Mouse (Mus musculus) spleen, adult 2 months (tissue): ENCODE results near the gene Gm43738. TPM values are rescaled to one million over a fixed set of nuclear protein-coding genes. Genes with fewer than 3 reads are reported as not detected.
A peak's percentile ranks its signal among the peaks of the same experiment; 100 is the strongest.

Experiments
- DNase-seq, 2 experiments: peaks; one replicate each; pipeline versions ENCODE4 v3.0.0 to v3.0.0-alpha.2; 2012 to 2021; ENCODE audit warnings: low spot score in 2 of 2, low read depth in 1 of 2
- H3K27ac ChIP-seq: fragments of 200-500 bp; 2 replicates; pipeline ENCODE4 v1.5.1; 2012; ENCODE audit warnings: low read length, inconsistent platforms; ENCODE audit not compliant: insufficient read depth
- H3K27me3 ChIP-seq: fragments of 200-500 bp; 2 replicates; pipeline ENCODE4 v1.6.1; 2012; ENCODE audit warnings: mild to moderate bottlenecking, moderate library complexity, low read length, inconsistent platforms; ENCODE audit not compliant: control insufficient read depth, insufficient read depth
- H3K36me3 ChIP-seq: fragments of 200-500 bp; 2 replicates; pipeline ENCODE4 v1.6.1; 2012; ENCODE audit warnings: mild to moderate bottlenecking, low read length, inconsistent platforms; ENCODE audit not compliant: control insufficient read depth, insufficient read depth
- H3K4me1 ChIP-seq: fragments of 200-500 bp; 2 replicates; pipeline ENCODE4 v1.6.1; 2011; ENCODE audit warnings: inconsistent platforms; ENCODE audit not compliant: control insufficient read depth, insufficient read depth, insufficient read length
- H3K4me3 ChIP-seq: fragments of 200-500 bp; 2 replicates; pipeline ENCODE4 v1.5.1; 2011; ENCODE audit warnings: mild to moderate bottlenecking, inconsistent platforms; ENCODE audit not compliant: insufficient read depth, insufficient read length; ENCODE audit errors: extremely low read depth
- CTCF ChIP-seq: fragments of 200-500 bp; IDR thresholded peaks from 2 replicates; pipeline ENCODE4 v1.5.1; 2011; ENCODE audit warnings: mild to moderate bottlenecking, inconsistent platforms; ENCODE audit not compliant: insufficient read depth, insufficient read length, insufficient replicate concordance; ENCODE audit errors: extremely low read depth
- POLR2A ChIP-seq: fragments of 200-500 bp; IDR thresholded peaks from 2 replicates; pipeline ENCODE4 v1.6.1; 2011; ENCODE audit warnings: low read depth, low read length, inconsistent platforms
- WGBS: fragments of 180-500 bp; shearing (Covaris S2); methylation state at CpG from one replicate; pipeline ENCODE4 v1.1.7; 2018; 5-methylcytosine and 5-hydroxymethylcytosine counted together
- polyA plus RNA-seq: library from polyadenylated mRNA; depleted of rRNA; stranded (reverse); fragments of >200 nt; gene quantifications from 2 replicates; pipeline ENCODE4 v1.2.3, GENCODE M21; 2012

Gm43738 gene
- polyA plus RNA-seq, 1 experiment = not detected

- Histone ChIP-seq H3K27me3 (peaks cover 6% of the 10 kb centered on the region), H3K36me3 (peaks cover 5% of the 10 kb centered on the region; the same call in 1 of the 2 replicates), H3K4me1 (peaks cover 23% of the 10 kb centered on the region), H3K4me3 (no peak overlapping the region), H3K27ac (no peak overlapping the region)
- TF ChIP-seq POLR2A (no peak), CTCF (no peak)
- no peak for DNase-seq
- 42% methylated on average over 11 of the region's 11 CpGs for WGBS
Observed at GRCm38 (mm10) chr3:89092509-89093090, 8.3 kb downstream of the Gm43738 start.

GRCm38 (mm10) chr3:89091811-89092508 lies 8.9 kb downstream of the Gm43738 start:
- H3K4me3 ChIP-seq = no peak overlapping the region
- H3K27ac ChIP-seq = no peak overlapping the region
- 30% methylated on average over 20 of the region's 20 CpGs for WGBS
- TF ChIP-seq POLR2A (no peak), CTCF (no peak)
- peaks cover 3% of the 10 kb centered on the region; the same call in 1 of the 2 replicates for H3K36me3 ChIP-seq
- no peak for DNase-seq
- peaks cover 6% of the 10 kb centered on the region for H3K27me3 ChIP-seq
- peaks cover 24% of the 10 kb centered on the region for H3K4me1 ChIP-seq

DNA sequence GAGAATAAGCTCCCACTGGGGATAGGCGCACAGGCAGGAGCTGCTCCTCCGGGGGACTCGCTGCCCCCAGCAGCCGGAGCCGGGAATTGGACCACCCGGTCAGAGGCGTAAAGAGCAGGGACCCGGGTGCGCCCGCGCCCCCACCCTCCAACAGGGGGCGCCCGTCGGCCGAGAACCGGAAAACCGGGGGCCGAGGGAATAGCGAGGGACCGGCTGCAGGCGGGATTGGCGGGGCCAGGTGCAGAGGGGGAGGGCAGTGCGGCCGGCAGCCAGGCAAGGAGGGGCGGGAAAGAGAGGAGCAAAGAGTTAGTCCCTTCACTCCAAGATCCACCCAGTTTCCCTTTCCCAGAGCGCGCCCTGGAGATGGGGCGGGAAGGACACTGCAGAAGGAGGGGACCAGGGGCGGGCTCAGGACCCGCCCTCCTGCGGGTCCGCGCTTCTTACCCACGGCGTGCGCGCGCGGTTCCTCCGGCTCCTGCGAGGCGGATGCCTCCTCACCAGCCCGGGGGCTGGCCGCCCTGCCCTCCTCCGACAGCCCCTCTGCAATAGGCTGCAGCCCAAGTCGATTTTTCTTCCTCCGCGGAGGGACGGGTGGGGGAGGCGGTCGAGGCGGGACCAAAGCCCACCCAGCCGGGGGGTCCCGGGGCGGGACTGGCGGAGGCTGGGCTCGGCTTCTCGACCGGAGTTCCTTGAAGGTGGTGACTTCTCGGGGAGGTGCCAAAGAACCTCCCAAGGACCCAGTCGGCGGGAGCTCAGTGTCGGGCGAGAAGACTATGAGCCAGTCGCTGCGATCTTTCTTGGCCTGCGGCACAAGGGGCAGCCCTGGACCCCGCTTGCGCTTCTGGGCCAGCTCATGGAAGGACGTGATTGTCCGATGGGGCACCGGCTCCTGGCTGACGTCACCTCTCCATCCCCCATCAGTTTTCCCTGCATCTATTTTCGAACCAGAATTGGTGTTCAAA lies 9.9 kb downstream of the Gm43738 start:
- under 1% methylated on average over 69 of the region's 74 CpGs for WGBS
- H3K36me3 ChIP-seq = peaks cover 4% of the 10 kb centered on the region; the same call in 1 of the 2 replicates
- no peak overlapping the region for H3K27ac ChIP-seq

DNA sequence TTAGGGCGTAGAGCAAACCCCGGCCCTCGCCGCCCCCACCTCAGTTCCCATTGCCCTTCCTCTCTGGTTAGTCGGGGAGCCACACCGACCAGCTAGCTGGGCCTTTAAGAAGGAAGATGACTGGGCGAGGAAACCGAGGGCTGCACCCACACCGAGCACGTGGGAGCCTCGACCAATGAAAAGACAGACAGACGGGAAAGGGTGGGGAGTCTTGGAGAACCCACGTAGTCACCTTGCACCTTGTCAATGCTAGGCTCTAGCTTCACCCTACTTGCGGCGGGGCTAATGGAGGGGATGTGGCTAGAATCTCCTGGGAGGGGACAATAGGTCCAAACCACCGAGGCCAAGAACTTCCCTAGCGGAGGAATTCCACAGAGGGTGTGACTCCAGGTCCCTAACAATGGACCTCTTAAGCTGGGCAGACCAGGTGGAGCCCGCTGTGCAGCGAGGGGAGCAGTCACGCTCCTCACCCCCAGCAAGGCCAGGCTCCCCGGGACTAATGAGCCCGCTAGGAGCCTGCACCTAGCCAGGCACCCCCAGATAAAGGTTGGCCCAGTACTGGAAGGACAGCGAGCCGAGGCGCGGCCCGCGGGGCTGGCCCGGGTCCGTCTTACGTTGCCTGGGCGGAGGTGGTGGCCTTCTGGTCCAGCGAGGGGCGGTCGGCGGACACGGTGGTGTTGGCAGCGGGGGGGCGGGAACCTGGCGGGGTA lies 10.9 kb downstream of the Gm43738 start:
- Histone ChIP-seq H3K27ac (peak overlapping the region; percentile 62), H3K27me3 (peaks cover 6% of the 10 kb centered on the region), H3K4me3 (peak overlapping the region; percentile 73), H3K4me1 (peaks cover 25% of the 10 kb centered on the region), H3K36me3 (peaks cover 2% of the 10 kb centered on the region; the same call in 1 of the 2 replicates)
- TF ChIP-seq POLR2A = peak; percentile 40
- no peak for TF ChIP-seq CTCF
- WGBS = under 1% methylated on average over 39 of the region's 40 CpGs
- peak; percentile 77 to 87 for DNase-seq

More for the DNA sequence above, 9.9 kb downstream of the Gm43738 start:
- Histone ChIP-seq H3K4me1 (peaks cover 24% of the 10 kb centered on the region), H3K4me3 (peak overlapping the region; percentile 65), H3K27me3 (peaks cover 6% of the 10 kb centered on the region)
- DNase-seq = peak in 1 of 2 experiments; percentile 74
- TF ChIP-seq CTCF (peak; percentile 80), POLR2A (no peak)

DNA sequence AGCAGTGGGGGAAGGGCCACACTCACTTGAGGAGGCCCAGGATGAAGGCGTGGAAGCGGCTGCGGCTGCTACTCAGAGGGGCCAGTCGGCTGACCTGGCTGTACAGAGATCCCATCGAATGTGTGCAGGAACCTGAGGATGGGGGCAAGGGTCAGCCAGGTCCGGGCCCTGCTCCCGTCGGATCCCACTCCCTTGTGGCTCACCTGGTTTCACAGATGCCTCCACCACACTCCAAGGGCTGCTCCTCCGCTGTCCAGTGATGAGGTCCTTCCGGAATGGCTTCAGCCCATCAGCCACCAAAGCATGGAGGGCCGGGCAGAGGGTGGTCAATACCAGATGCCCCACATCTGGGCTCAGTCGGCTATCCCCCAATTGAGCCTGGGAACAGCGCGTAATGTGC lies 11.9 kb downstream of the Gm43738 start:
- H3K4me1 ChIP-seq = peaks cover 35% of the 10 kb centered on the region
- peaks cover 6% of the 10 kb centered on the region for H3K27me3 ChIP-seq
- TF ChIP-seq CTCF (no peak), POLR2A (no peak)
- DNase-seq = peak in 1 of 2 experiments; percentile 15
- peak overlapping the region; percentile 73; the same call in 1 of the 2 replicates for H3K4me3 ChIP-seq
- H3K27ac ChIP-seq = no peak overlapping the region
- WGBS = 52% methylated on average over 14 of the region's 14 CpGs
- H3K36me3 ChIP-seq = peaks cover 2% of the 10 kb centered on the region; the same call in 1 of the 2 replicates
